8 mouse cellular contexts compared by ENCODE assay signal in genomic region chr1:180226221-180226713, GRCm38 (mm10). TPM values are rescaled to one million over a fixed set of nuclear protein-coding genes. Genes with fewer than 3 reads are reported as not detected.
A peak's percentile ranks its signal among the peaks of the same experiment; 100 is the strongest.
DNase-seq lines count a peak whose midpoint lies in the region; ATAC-seq and TF ChIP-seq lines count a peak whose summit lies in the region.

No protein-coding gene starts in this region.

- DNase-seq in CD4-positive helper T cell, adult 2 months (ENCODE audit: low read depth, low spot score) = peak; percentile 79
- peak; percentile 20 for DNase-seq in forebrain, embryonic 10.5 days (ENCODE audit: extremely low spot score, low spot score)
- peak; percentile 29 for DNase-seq in kidney, postnatal 10 days
- no peak for DNase-seq in right cerebral cortex, postnatal 25 days
- DNase-seq in adrenal gland, postnatal 36 days = no peak

- 15% methylated on average over 12 of the region's 12 CpGs for WGBS in forebrain, embryonic 10.5 days
- 3% methylated on average over 12 of the region's 12 CpGs for WGBS in stomach, embryonic 16.5 days

- H3K4me2 ChIP-seq in stomach, embryonic 16.5 days (ENCODE audit: low read depth, low read length) = peak overlapping the region; percentile 71

- peak overlapping the region; percentile 4; the same call in 1 of the 2 replicates for H3K9ac ChIP-seq in ES-Bruce4 (ENCODE audit: low read depth, poor library complexity, severe bottlenecking)
- H3K9ac ChIP-seq in stomach, embryonic 16.5 days (ENCODE audit: low read length) = peak overlapping the region; percentile 65

- H3K4me3 ChIP-seq in ES-Bruce4 (ENCODE audit: low read depth, low read length) = peak overlapping the region; percentile 48
- H3K4me3 ChIP-seq in forebrain, embryonic 10.5 days = peak overlapping the region; percentile 59
- H3K4me3 ChIP-seq in stomach, embryonic 16.5 days (replicated peaks; ENCODE audit: low read length) = peak overlapping the region; percentile 51

- TF ChIP-seq POLR2A in ES-Bruce4 (IDR thresholded peaks at IDR 0.05; ENCODE audit: insufficient read depth, low read length) = no peak

- peak overlapping the region; percentile 40 for H3K27ac ChIP-seq in ES-Bruce4 (ENCODE audit: insufficient read depth, low read length)
- peak overlapping the region; percentile 74 for H3K27ac ChIP-seq in forebrain, embryonic 10.5 days
- peak overlapping the region; percentile 46 for H3K27ac ChIP-seq in stomach, embryonic 16.5 days (ENCODE audit: low read length)

- TF ChIP-seq CTCF in ES-Bruce4 (IDR thresholded peaks at IDR 0.05; ENCODE audit: low read depth, low read length) = peak; percentile 42

- no peak for TF ChIP-seq EP300 in ES-Bruce4 (IDR thresholded peaks at IDR 0.05; ENCODE audit: insufficient read depth, low read depth, low read length)

- H3K9me3 ChIP-seq in ES-Bruce4 (replicated peaks; ENCODE audit: control insufficient read depth, insufficient read depth, low read length, poor library complexity, severe bottlenecking) = no peaks in the 10 kb centered on the region
- no peaks in the 10 kb centered on the region for H3K9me3 ChIP-seq in forebrain, embryonic 10.5 days
- H3K9me3 ChIP-seq in stomach, embryonic 16.5 days (replicated peaks; ENCODE audit: control insufficient read depth, low read length) = no peaks in the 10 kb centered on the region

- peaks cover 2% of the 10 kb centered on the region for H3K4me1 ChIP-seq in ES-Bruce4 (ENCODE audit: control insufficient read depth, insufficient read depth, low read length)
- peaks cover 21% of the 10 kb centered on the region for H3K4me1 ChIP-seq in forebrain, embryonic 10.5 days
- peaks cover 7% of the 10 kb centered on the region; the same call in 1 of the 2 replicates for H3K4me1 ChIP-seq in stomach, embryonic 16.5 days (ENCODE audit: control insufficient read depth, insufficient read depth, low read length)

- no peaks in the 10 kb centered on the region for H3K36me3 ChIP-seq in ES-Bruce4 (ENCODE audit: control insufficient read depth, insufficient read depth, low read length, poor library complexity, severe bottlenecking)
- no peaks in the 10 kb centered on the region for H3K36me3 ChIP-seq in forebrain, embryonic 10.5 days (replicated peaks)
- H3K36me3 ChIP-seq in stomach, embryonic 16.5 days (ENCODE audit: control insufficient read depth, insufficient read depth, low read length) = no peaks in the 10 kb centered on the region

- H3K27me3 ChIP-seq in ES-Bruce4 (ENCODE audit: control insufficient read depth, insufficient read depth, low read length, poor library complexity, severe bottlenecking) = no peaks in the 10 kb centered on the region
- no peaks in the 10 kb centered on the region for H3K27me3 ChIP-seq in forebrain, embryonic 10.5 days (ENCODE audit: poor library complexity, severe bottlenecking)
- H3K27me3 ChIP-seq in stomach, embryonic 16.5 days (ENCODE audit: control insufficient read depth, insufficient read depth, low read length) = no peaks in the 10 kb centered on the region

- peak; percentile 57 for ATAC-seq in megakaryocyte progenitor cell, adult 5-6 weeks (replicated peaks; ENCODE audit: poor library complexity)
- peak; percentile 56; the same call in 1 of the 2 replicates for ATAC-seq in stomach, embryonic 16.5 days (ENCODE audit: insufficient read depth, low FRiP score)

RNA-seq across cellular contexts. Expression of gene Coq8a, which starts 26.9 kb away (rescaled TPM):
- 6.8 and 6.9 TPM in 2 replicates for polyA plus RNA-seq in ES-Bruce4 (2011; ENCODE audit: insufficient read depth, insufficient read length, low read depth, missing spikeins)
- polyA plus RNA-seq in forebrain, embryonic 10.5 days (2016; fragmentation: Nextera tagmentation; extraction: Ambion mirVana) = 1.1 TPM in 2 replicates
- total RNA-seq in megakaryocyte progenitor cell, adult 5-6 weeks (2015) = 1.3 and 2.6 TPM in 2 replicates
- 7.2 and 8.9 TPM in 2 replicates for total RNA-seq in megakaryocyte progenitor cell, adult 5-6 weeks (2017)
- polyA plus RNA-seq in stomach, embryonic 16.5 days (2015; fragmentation: Nextera tagmentation; extraction: Ambion mirVana) = 25.7 and 38.3 TPM in 2 replicates
- total RNA-seq in adrenal gland, postnatal 36 days (2021) = 100 to 1,000 TPM; 284 to 434 TPM

RNA-seq across cellular contexts. Expression of gene Psen2, which starts 37.0 kb away (rescaled TPM):
- 11.7 and 13.7 TPM in 2 replicates for polyA plus RNA-seq in ES-Bruce4 (2011; ENCODE audit: insufficient read depth, insufficient read length, low read depth, missing spikeins)
- 6.4 and 6.5 TPM in 2 replicates for polyA plus RNA-seq in forebrain, embryonic 10.5 days (2016; fragmentation: Nextera tagmentation; extraction: Ambion mirVana)
- 18.9 and 19.5 TPM in 2 replicates for total RNA-seq in megakaryocyte progenitor cell, adult 5-6 weeks (2015)
- 24.9 and 27.2 TPM in 2 replicates for total RNA-seq in megakaryocyte progenitor cell, adult 5-6 weeks (2017)
- 17.4 and 20.7 TPM in 2 replicates for polyA plus RNA-seq in stomach, embryonic 16.5 days (2015; fragmentation: Nextera tagmentation; extraction: Ambion mirVana)
- 10 to 100 TPM; 24.5 to 33.5 TPM for total RNA-seq in adrenal gland, postnatal 36 days (2021)

Comparison
In these comparisons a context has a peak if more than half of its experiments do, and no peak if none do; other contexts are left out.
1. DNase-seq: peak in CD4-positive helper T cell, adult 2 months (single experiment), forebrain, embryonic 10.5 days (single experiment) and kidney, postnatal 10 days (single experiment); none in right cerebral cortex, postnatal 25 days (single experiment) and adrenal gland, postnatal 36 days (0 of 2).
2. Peak in every context shown above with its lines, with median percentiles within 50 percentile points of each other: H3K27ac ChIP-seq and H3K4me3 ChIP-seq.